Mouse (Mus musculus): Measurements from ENCODE around the gene Notch2.

- TF ChIP-seq CTCF (IDR thresholded peaks at IDR 0.05) = no peak
- no peak for TF ChIP-seq EP300 (IDR thresholded peaks at IDR 0.05)
These were observed 55.8 kb downstream of the Notch2 start for GRCm38 (mm10) chr3:98069161-98069560.

Measured in lung, postnatal 0 days (tissue).